Mouse (Mus musculus) ES-Bruce4 (cell line): ENCODE results near the gene Kif1c. TPM values are rescaled to one million over a fixed set of nuclear protein-coding genes. Genes with fewer than 3 reads are reported as not detected.

Experiments
- H3K27ac ChIP-seq: 2 replicates; pipeline ENCODE4 v1.5.1; 2012; ENCODE audit warnings: low read length, inconsistent platforms; ENCODE audit not compliant: insufficient read depth
- H3K27me3 ChIP-seq: 2 replicates; pipeline ENCODE4 v1.6.1; 2012; ENCODE audit warnings: mild to moderate bottlenecking, low read length, inconsistent platforms; ENCODE audit not compliant: control insufficient read depth, poor library complexity, insufficient read depth, severe bottlenecking
- H3K36me3 ChIP-seq: 2 replicates; pipeline ENCODE4 v1.6.1; 2012; ENCODE audit warnings: inconsistent platforms, mild to moderate bottlenecking, low read length, moderate library complexity; ENCODE audit not compliant: control insufficient read depth, poor library complexity, insufficient read depth, severe bottlenecking
- H3K4me1 ChIP-seq: one replicate; pipeline ENCODE4 v1.8.1; 2011; ENCODE audit warnings: low read length; ENCODE audit not compliant: control insufficient read depth, insufficient read depth
- H3K4me3 ChIP-seq: 2 replicates; pipeline ENCODE4 v1.5.1; 2011; ENCODE audit warnings: low read depth, mild to moderate bottlenecking, low read length
- H3K9ac ChIP-seq: 2 replicates; pipeline ENCODE4 v1.6.1; 2012; ENCODE audit warnings: low read depth, mild to moderate bottlenecking, inconsistent platforms; ENCODE audit not compliant: poor library complexity, severe bottlenecking
- H3K9me3 ChIP-seq: replicated peaks from 2 replicates; pipeline ENCODE4 v1.6.1; 2012; ENCODE audit warnings: mild to moderate bottlenecking, low read length, inconsistent platforms; ENCODE audit not compliant: control insufficient read depth, poor library complexity, insufficient read depth, severe bottlenecking
- CTCF ChIP-seq: IDR thresholded peaks from one replicate; pipeline ENCODE4 v1.8.1; 2011; ENCODE audit warnings: low read depth, low read length
- EP300 ChIP-seq: IDR thresholded peaks from 2 replicates; pipeline ENCODE4 v1.6.1; 2011; ENCODE audit warnings: low read depth, low read length; ENCODE audit not compliant: insufficient read depth
- POLR2A ChIP-seq: IDR thresholded peaks from one replicate; pipeline ENCODE4 v1.8.1; 2011; ENCODE audit warnings: low read length; ENCODE audit not compliant: insufficient read depth
- polyA plus RNA-seq: library from polyadenylated mRNA; stranded (reverse); fragments of >200 nt; gene quantifications from 2 replicates; pipeline ENCODE4 v1.2.4, GENCODE M21; 2011; ENCODE audit warnings: low read depth; ENCODE audit not compliant: missing spikeins, insufficient read depth, insufficient read length

Kif1c gene
- polyA plus RNA-seq, 1 experiment, result 42.2 TPM

DNA sequence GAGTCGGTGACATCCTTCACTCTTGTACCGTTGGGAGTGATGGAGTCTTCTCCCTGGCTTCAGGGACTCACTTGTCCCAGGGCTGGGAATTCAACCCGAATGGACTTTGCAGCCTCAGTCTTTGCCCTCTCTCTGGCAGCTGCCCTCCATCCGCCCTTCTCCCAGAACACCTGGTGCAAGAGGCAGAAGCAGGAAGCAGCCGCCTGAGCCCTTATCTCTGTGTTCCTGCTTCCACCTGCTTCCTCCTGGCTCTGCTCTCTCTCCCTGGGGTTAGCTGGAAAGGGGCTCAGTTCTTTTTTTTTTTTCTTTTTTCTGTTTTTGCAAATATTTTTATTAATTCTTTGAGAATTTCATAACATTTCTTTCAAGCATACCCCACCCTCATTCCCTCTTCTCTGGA lies 37.4 kb downstream of the Kif1c start:
- Histone ChIP-seq H3K4me1 (no peaks in the 10 kb centered on the region), H3K9ac (no peak overlapping the region), H3K27me3 (no peaks in the 10 kb centered on the region), H3K9me3 (no peaks in the 10 kb centered on the region), H3K36me3 (no peaks in the 10 kb centered on the region), H3K4me3 (no peak overlapping the region), H3K27ac (no peak overlapping the region)
- TF ChIP-seq EP300 (no peak), CTCF (no peak), POLR2A (no peak)

DNA sequence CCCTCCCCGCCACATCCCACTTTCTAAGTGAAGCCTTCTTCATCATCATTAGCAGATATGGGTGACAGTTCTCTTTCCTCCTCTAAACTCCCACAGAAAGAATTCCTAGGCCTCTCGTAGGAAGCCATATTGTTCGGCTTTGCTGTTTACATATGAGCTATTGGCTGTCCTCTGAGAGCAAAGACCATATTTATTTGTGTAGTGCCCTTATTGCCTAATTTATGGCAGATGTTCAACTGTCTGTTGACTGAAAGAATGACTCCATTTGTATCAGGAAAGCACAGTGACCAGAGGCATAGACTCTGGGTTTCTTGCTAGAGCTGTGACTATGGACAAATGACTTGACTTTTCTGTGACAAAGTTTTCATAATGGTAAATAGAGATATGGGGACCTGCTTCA lies 41.3 kb downstream of the Kif1c start:
- no peak for TF ChIP-seq EP300
- TF ChIP-seq CTCF, result no peak
- no peak for TF ChIP-seq POLR2A
- Histone ChIP-seq H3K4me3 (no peak overlapping the region), H3K27ac (no peak overlapping the region), H3K4me1 (no peaks in the 10 kb centered on the region), H3K36me3 (no peaks in the 10 kb centered on the region), H3K9ac (no peak overlapping the region), H3K9me3 (no peaks in the 10 kb centered on the region), H3K27me3 (no peaks in the 10 kb centered on the region)

DNA sequence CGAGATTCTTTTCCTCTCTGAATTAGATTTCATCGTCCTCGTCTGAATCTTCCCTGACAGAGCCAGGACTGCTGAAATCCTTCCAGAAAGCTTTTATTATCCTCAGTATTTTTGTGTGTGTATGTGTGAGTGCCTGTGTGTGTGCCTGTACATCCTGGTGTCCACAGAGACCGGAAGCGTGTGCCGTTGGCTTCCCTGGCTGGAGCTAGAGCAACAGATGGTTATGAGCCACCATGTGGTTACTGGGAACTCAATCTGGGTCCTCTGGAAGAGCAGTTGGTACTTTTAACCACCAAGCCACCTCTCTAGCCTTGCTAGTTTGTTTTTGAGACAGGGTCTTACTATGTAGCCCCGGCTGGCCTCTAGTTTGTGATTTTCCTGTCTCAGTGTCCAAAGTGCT lies 41.8 kb downstream of the Kif1c start:
- H3K4me3 ChIP-seq, result no peak overlapping the region
- TF ChIP-seq EP300 (no peak), CTCF (no peak), POLR2A (no peak)
- H3K9ac ChIP-seq, result no peak overlapping the region
- no peaks in the 10 kb centered on the region for H3K27me3 ChIP-seq
- no peak overlapping the region for H3K27ac ChIP-seq
- H3K4me1 ChIP-seq, result no peaks in the 10 kb centered on the region
- no peaks in the 10 kb centered on the region for H3K9me3 ChIP-seq
- H3K36me3 ChIP-seq, result no peaks in the 10 kb centered on the region

DNA sequence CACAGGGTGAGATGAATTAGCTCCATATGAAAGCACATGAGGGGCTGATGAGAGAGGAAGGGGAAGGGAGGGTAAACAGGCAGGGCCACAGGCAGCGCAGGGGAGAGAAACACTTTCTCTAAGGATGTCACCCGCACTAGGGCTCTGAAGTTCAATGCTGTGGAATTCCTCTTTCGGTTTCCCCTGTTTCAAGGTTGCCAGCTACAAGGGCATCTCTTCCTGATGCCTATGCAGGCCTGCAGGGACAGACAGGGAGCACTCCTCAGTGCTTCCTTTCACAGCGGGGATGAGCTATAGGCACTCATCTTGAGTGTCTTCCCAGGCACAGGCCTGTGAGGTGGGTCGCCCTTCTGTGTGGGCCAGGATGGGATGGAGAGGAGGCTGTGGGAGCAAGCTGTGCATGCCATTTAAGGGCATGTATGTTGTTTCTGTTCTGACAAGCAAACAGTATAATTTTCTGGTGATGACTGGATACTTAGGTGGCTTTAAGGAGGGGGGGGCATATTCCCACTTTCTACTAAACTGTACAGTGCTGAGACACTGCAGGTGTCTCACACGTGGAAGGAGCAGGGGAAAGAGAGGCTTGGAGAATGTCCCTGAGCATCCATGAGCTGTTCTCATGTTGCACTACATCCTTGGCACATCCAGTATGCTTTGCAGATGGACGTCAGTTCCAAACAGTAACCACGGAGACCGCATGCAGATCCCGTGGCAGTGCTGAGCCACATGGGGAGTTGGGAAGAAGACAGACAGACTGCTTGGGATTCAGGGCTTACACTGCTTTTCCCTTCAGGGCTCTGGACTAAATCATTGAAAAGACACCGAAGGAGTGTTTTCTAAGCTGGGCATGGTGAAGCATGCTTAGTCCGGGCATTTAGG lies 42.5 kb downstream of the Kif1c start:
- Histone ChIP-seq H3K27ac (no peak overlapping the region), H3K4me3 (no peak overlapping the region), H3K9me3 (no peaks in the 10 kb centered on the region), H3K9ac (no peak overlapping the region), H3K27me3 (no peaks in the 10 kb centered on the region), H3K4me1 (no peaks in the 10 kb centered on the region), H3K36me3 (no peaks in the 10 kb centered on the region)
- no peak for TF ChIP-seq EP300
- no peak for TF ChIP-seq POLR2A
- no peak for TF ChIP-seq CTCF

DNA sequence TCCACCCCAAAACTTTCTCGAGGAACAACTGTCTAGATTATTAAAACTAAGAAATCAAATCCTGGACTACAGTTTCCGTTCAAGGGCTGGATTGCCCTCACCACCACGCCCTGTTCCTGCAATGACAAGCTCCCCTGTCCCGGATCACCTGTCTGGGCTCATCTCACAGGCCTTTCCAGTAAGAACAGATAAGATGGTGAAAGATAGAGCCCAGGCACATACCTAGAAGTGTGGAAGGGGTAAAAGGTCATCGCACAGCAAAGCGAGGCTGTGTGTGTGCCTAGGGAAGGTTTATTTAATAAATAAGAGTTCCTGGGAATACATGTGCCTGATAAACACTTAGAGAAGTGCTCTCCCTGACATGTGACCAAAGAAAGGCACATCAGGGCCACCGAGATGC lies 45.3 kb downstream of the Kif1c start:
- Histone ChIP-seq H3K9ac (no peak overlapping the region), H3K4me1 (no peaks in the 10 kb centered on the region)

DNA sequence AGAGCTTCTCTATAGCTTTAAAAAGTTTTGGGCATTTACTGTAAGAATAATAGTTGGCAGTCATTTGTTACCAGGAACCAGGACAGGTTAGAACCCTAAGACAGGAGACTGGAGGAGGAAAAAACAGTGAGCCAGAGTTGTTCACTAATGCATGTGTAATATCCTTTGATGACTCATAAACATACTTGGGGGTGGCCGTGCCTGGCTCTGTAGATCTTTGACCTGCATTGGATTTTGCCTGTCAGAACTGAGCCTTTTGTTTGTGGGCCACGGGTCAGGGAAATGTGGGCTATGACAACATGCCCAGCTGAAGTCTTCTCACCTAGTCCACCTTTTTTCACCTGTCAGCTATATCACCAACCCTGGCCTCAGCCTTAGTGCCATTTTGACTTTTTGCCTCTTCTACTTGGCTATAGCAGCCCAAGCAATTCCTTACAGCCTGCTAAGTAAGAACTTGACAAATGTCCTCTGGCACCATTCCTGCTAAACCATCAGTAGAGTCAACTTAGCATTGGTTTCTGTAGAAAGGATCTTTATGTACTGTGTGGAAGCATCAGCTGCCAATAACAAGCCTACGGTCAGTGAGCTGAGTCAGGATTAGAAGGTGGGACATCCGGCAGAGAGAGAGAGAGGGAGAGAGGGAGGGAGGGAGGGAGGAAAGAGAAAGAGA lies 47.7 kb downstream of the Kif1c start:
- no peak overlapping the region for H3K27ac ChIP-seq
- H3K36me3 ChIP-seq, result no peaks in the 10 kb centered on the region
- H3K4me3 ChIP-seq, result no peak overlapping the region
- H3K9me3 ChIP-seq, result no peaks in the 10 kb centered on the region
- TF ChIP-seq EP300 (no peak), CTCF (no peak), POLR2A (no peak)
- H3K9ac ChIP-seq, result no peak overlapping the region
- H3K4me1 ChIP-seq, result no peaks in the 10 kb centered on the region
- no peaks in the 10 kb centered on the region for H3K27me3 ChIP-seq

More for the DNA sequence above, 45.3 kb downstream of the Kif1c start:
- TF ChIP-seq EP300 (no peak), POLR2A (no peak), CTCF (no peak)
- Histone ChIP-seq H3K36me3 (no peaks in the 10 kb centered on the region), H3K27me3 (no peaks in the 10 kb centered on the region), H3K4me3 (no peak overlapping the region), H3K27ac (no peak overlapping the region), H3K9me3 (no peaks in the 10 kb centered on the region)
